In the genomic region with DNA sequence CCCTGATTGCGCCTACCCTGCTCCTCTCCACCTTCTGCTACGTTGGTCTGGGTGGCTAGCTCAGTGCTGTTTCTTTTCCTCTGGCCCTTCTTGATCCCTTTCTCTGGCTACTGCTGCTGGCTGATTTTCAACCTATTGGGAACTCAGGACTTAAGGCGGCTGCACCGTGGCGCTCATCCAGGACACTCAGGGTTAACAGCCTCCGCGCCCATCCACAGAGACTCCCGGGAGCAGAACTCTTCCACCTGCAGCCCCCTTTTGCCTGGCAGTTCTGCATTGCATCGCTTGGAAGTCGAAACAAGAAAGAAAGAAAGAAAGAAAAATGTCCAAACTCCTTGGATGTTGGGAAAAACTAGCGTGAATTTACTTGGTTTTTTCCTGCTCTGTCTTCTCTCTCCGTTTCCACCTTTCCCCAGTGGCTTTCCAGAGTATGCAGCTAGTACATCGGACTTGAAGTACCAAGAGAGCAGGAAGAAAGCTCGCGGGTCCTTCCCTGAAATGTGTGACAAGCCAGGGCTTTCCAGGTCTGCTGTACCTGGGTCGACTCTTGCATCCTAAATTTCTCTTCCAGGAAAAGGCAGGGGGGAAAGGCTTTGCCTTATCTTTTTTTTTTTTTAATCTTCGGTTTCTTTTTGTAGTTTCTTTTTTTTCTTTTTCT, we compare ENCODE assay signal across 9 mouse cellular contexts.
DNase-seq lines count a peak whose midpoint lies in the region; ATAC-seq and TF ChIP-seq lines count a peak whose summit lies in the region.
"Had no signal": no experiment of that assay in that cellular context is flagged by ENCODE, and none has a peak within 500 bp of the region (broad histone marks: within the 10 kb centered on the region; RNA-seq: fewer than 3 reads in every experiment).

No protein-coding gene starts in this region.

- no peak overlapping the region for H3K27ac ChIP-seq in heart, embryonic 11.5 days (ENCODE audit: low read depth, low read length)
- H3K27ac ChIP-seq in ES-Bruce4 (ENCODE audit: insufficient read depth, low read length) = no peak overlapping the region
- H3K27ac ChIP-seq in forebrain, embryonic 13.5 days = peak overlapping the region; percentile 14; the same call in 1 of the 2 replicates
- H3K27ac ChIP-seq in liver, embryonic 15.5 days (replicated peaks) = no peak overlapping the region

- H3K4me1 ChIP-seq in heart, embryonic 11.5 days (ENCODE audit: control insufficient read depth, insufficient read depth, low read length) = no peaks in the 10 kb centered on the region; the same call in 1 of the 2 replicates
- no peaks in the 10 kb centered on the region for H3K4me1 ChIP-seq in ES-Bruce4 (ENCODE audit: control insufficient read depth, insufficient read depth, low read length)
- H3K4me1 ChIP-seq in forebrain, embryonic 13.5 days = peaks cover 28% of the 10 kb centered on the region
- no peaks in the 10 kb centered on the region for H3K4me1 ChIP-seq in liver, embryonic 15.5 days (replicated peaks)

- intact Hi-C loops in heart, postnatal 14 days (cut with DNase I) = no loop called here

- TF ChIP-seq EP300 in ES-Bruce4 (IDR thresholded peaks at IDR 0.05; ENCODE audit: insufficient read depth, low read depth, low read length) = no peak

- peaks cover 5% of the 10 kb centered on the region for H3K27me3 ChIP-seq in heart, embryonic 11.5 days (ENCODE audit: control insufficient read depth, insufficient read depth, low read length)
- H3K27me3 ChIP-seq in ES-Bruce4 (ENCODE audit: control insufficient read depth, insufficient read depth, low read length, poor library complexity, severe bottlenecking) = peaks cover 2% of the 10 kb centered on the region; the same call in 1 of the 2 replicates
- peaks cover 39% of the 10 kb centered on the region for H3K27me3 ChIP-seq in forebrain, embryonic 13.5 days
- H3K27me3 ChIP-seq in liver, embryonic 15.5 days = peaks cover 29% of the 10 kb centered on the region

- no peak for TF ChIP-seq POLR2A in ES-Bruce4 (IDR thresholded peaks at IDR 0.05; ENCODE audit: insufficient read depth, low read length)

- 2% methylated on average over 17 of the region's 17 CpGs for WGBS in heart, embryonic 11.5 days (ENCODE audit: insufficient replicate concordance)
- under 1% methylated on average over 17 of the region's 17 CpGs for WGBS in forebrain, embryonic 13.5 days
- WGBS in liver, embryonic 15.5 days (ENCODE audit: insufficient replicate concordance) = under 1% methylated on average over 17 of the region's 17 CpGs

- no peak for TF ChIP-seq CTCF in ES-Bruce4 (IDR thresholded peaks at IDR 0.05; ENCODE audit: low read depth, low read length)

- H3K9ac ChIP-seq in heart, embryonic 11.5 days (ENCODE audit: low read depth, low read length) = peak overlapping the region; percentile 46; the same call in 1 of the 2 replicates
- no peak overlapping the region for H3K9ac ChIP-seq in ES-Bruce4 (ENCODE audit: low read depth, poor library complexity, severe bottlenecking)
- H3K9ac ChIP-seq in forebrain, embryonic 13.5 days = peak overlapping the region; percentile 64
- no peak overlapping the region for H3K9ac ChIP-seq in liver, embryonic 15.5 days

- peak overlapping the region; percentile 91 for H3K4me2 ChIP-seq in heart, embryonic 11.5 days
- H3K4me2 ChIP-seq in forebrain, embryonic 13.5 days = peak overlapping the region; percentile 85
- peak overlapping the region; percentile 46 for H3K4me2 ChIP-seq in liver, embryonic 15.5 days

- H3K4me3 ChIP-seq in heart, embryonic 11.5 days (ENCODE audit: low read depth, low read length) = peak overlapping the region; percentile 45
- H3K4me3 ChIP-seq in ES-Bruce4 (ENCODE audit: low read depth, low read length) = peak overlapping the region; percentile 90
- H3K4me3 ChIP-seq in forebrain, embryonic 13.5 days = peak overlapping the region; percentile 46
- no peak overlapping the region for H3K4me3 ChIP-seq in liver, embryonic 15.5 days (replicated peaks)

- DNase-seq in heart, postnatal 14 days = no peak
- DNase-seq in adrenal gland, adult 8-10 months = no peak
- no peak for DNase-seq in embryo, embryonic 9.5 days (ENCODE audit: extremely low spot score)
- DNase-seq in adrenal gland, postnatal 4 days (ENCODE audit: low spot score in 2 of 2) = no peak

- H3K36me3 ChIP-seq in heart, embryonic 11.5 days (ENCODE audit: control insufficient read depth, insufficient read depth, low read length) = no peaks in the 10 kb centered on the region
- H3K36me3 ChIP-seq in ES-Bruce4 (ENCODE audit: control insufficient read depth, insufficient read depth, low read length, poor library complexity, severe bottlenecking) = no peaks in the 10 kb centered on the region
- H3K36me3 ChIP-seq in forebrain, embryonic 13.5 days (ENCODE audit: poor library complexity, severe bottlenecking) = no peaks in the 10 kb centered on the region
- no peaks in the 10 kb centered on the region for H3K36me3 ChIP-seq in liver, embryonic 15.5 days (replicated peaks)
- H3K36me3 ChIP-seq: G1E had no signal

- no peaks in the 10 kb centered on the region for H3K9me3 ChIP-seq in heart, embryonic 11.5 days (replicated peaks; ENCODE audit: control insufficient read depth, low read length)
- no peaks in the 10 kb centered on the region for H3K9me3 ChIP-seq in ES-Bruce4 (replicated peaks; ENCODE audit: control insufficient read depth, insufficient read depth, low read length, poor library complexity, severe bottlenecking)
- H3K9me3 ChIP-seq in forebrain, embryonic 13.5 days (replicated peaks) = no peaks in the 10 kb centered on the region
- H3K9me3 ChIP-seq in liver, embryonic 15.5 days (replicated peaks) = no peaks in the 10 kb centered on the region

- no peak; the same call in 1 of the 2 replicates for ATAC-seq in heart, embryonic 11.5 days (replicated peaks; ENCODE audit: insufficient number of reproducible peaks, low FRiP score, low TSS enrichment)
- peak; percentile 31 for ATAC-seq in forebrain, embryonic 13.5 days
- no peak for ATAC-seq in liver, embryonic 15.5 days (ENCODE audit: insufficient read depth)

Comparison
In these comparisons a context has a peak if more than half of its experiments do, and no peak if none do; other contexts are left out.
1. H3K9ac ChIP-seq: peak in heart, embryonic 11.5 days (single experiment) and forebrain, embryonic 13.5 days (single experiment); none in ES-Bruce4 (single experiment) and liver, embryonic 15.5 days (single experiment).
2. Peak in every context shown above with its lines, with median percentiles within 50 percentile points of each other: H3K4me2 ChIP-seq.